Mouse (Mus musculus) kidney, adult 2 months (tissue): ENCODE results near the gene Slc16a1. TPM values are rescaled to one million over a fixed set of nuclear protein-coding genes. Genes with fewer than 3 reads are reported as not detected.

Source experiments
- DNase-seq: peaks from one replicate; pipeline ENCODE4 v3.0.0; 2021
- H3K27ac ChIP-seq: fragments of 200-500 bp; 2 replicates; pipeline ENCODE4 v1.5.1; 2012; ENCODE audit warnings: low read depth, low read length, control low read depth, inconsistent platforms; ENCODE audit not compliant: insufficient read depth
- H3K27me3 ChIP-seq: fragments of 200-500 bp; replicated peaks from 2 replicates; pipeline ENCODE4 v1.6.1; 2012; ENCODE audit warnings: mild to moderate bottlenecking, moderate library complexity, low read length, inconsistent platforms; ENCODE audit not compliant: control insufficient read depth, insufficient read depth
- H3K36me3 ChIP-seq: fragments of 200-500 bp; 2 replicates; pipeline ENCODE4 v1.6.1; 2012; ENCODE audit warnings: mild to moderate bottlenecking, moderate library complexity, low read length, inconsistent platforms; ENCODE audit not compliant: control insufficient read depth, insufficient read depth
- H3K4me1 ChIP-seq: fragments of 200-500 bp; 2 replicates; pipeline ENCODE4 v1.6.1; 2011; ENCODE audit warnings: low read length; ENCODE audit not compliant: control insufficient read depth, insufficient read depth
- H3K4me3 ChIP-seq: fragments of 200-500 bp; 2 replicates; pipeline ENCODE4 v1.5.1; 2011; ENCODE audit warnings: mild to moderate bottlenecking, low read depth, low read length, control low read depth; ENCODE audit not compliant: insufficient read depth
- CTCF ChIP-seq: fragments of 200-500 bp; conservative IDR thresholded peaks from 2 replicates; pipeline ENCODE4 v1.5.1; 2011; ENCODE audit warnings: low read depth, mild to moderate bottlenecking, control low read depth, low read length, moderate library complexity, mixed read lengths; ENCODE audit not compliant: insufficient read depth, insufficient read length
- POLR2A ChIP-seq: fragments of 200-500 bp; IDR thresholded peaks from one replicate; pipeline ENCODE4 v1.6.1; 2011; ENCODE audit warnings: low read depth, low read length, control low read depth
- WGBS: fragments of 180-500 bp; shearing (Covaris S2); methylation state at CpG from one replicate; pipeline ENCODE4 v1.1.7; 2018; 5-methylcytosine and 5-hydroxymethylcytosine counted together
- polyA plus RNA-seq: library from polyadenylated mRNA; depleted of rRNA; stranded (reverse); fragments of >200 nt; gene quantifications from 2 replicates; pipeline ENCODE4 v1.2.3, GENCODE M21; 2012; rRNA removed

The Slc16a1 gene
- polyA plus RNA-seq = 18.3 and 23.1 TPM in 2 replicates

GRCm38 (mm10) chr3:104638403-104638779 lies at the start of gene Slc16a1:
Slc16a1 (plus strand) TSS chr3:104638668.
- no peak for TF ChIP-seq CTCF
- peak; percentile 49 for TF ChIP-seq POLR2A
- DNase-seq = peak; percentile 87
- H3K27ac ChIP-seq = peak within 1 kb of the TSS; percentile 43
- H3K36me3 ChIP-seq = no peaks in the 10 kb centered on the region
- no peaks in the 10 kb centered on the region for H3K27me3 ChIP-seq
- H3K4me1 ChIP-seq = no peaks in the 10 kb centered on the region
- under 1% methylated on average over 48 of the region's 50 CpGs for WGBS
- H3K4me3 ChIP-seq = peak within 1 kb of the TSS; percentile 74

DNA sequence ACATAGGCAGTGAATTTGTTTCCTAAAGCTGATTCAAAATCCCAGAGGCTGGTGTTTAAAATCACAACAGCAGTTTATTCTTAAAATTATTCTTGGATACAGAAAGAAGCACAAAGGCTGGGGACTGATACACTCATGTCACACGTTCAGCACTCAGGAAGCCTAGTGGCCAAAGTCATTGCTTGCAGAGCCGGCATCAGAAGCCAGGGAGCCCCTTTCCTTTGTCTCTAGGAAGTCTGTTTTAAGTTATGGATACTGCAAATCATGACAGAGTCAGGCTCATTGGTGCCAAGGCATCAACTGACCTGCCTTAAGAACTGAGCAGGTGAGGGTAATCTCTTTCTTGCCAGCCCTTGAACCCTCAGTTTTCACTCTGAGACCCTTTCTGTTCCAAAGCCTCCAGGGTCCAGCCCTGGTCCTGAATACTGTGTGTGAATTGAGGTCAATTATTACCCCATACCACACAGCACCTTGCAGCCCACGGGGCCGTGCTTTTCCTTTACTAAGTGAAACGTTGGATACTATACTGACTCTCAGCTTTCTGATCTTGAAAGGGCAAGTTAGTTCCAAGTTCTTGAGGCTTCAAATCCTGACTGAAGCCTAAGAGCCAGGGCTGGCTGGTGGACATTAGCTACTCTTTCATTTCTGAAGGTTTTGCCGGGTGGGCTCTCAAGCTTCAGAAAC lies 41.9 kb upstream of the Slc16a1 start:
- 34% methylated on average over 6 of the region's 6 CpGs for WGBS
- Histone ChIP-seq H3K36me3 (no peaks in the 10 kb centered on the region), H3K4me3 (no peak overlapping the region), H3K27me3 (no peaks in the 10 kb centered on the region), H3K27ac (no peak overlapping the region), H3K4me1 (peaks cover 14% of the 10 kb centered on the region)
- no peak for TF ChIP-seq CTCF
- TF ChIP-seq POLR2A = no peak
- DNase-seq = no peak

- TF ChIP-seq CTCF (no peak), POLR2A (no peak)
- H3K4me1 ChIP-seq = peaks cover 14% of the 10 kb centered on the region
- no peaks in the 10 kb centered on the region for H3K36me3 ChIP-seq
- DNase-seq = peak; percentile 82
- no peaks in the 10 kb centered on the region for H3K27me3 ChIP-seq
- H3K27ac ChIP-seq = no peak overlapping the region
- 37% methylated on average over 10 of the region's 10 CpGs for WGBS
- H3K4me3 ChIP-seq = no peak overlapping the region
Measured at GRCm38 (mm10) chr3:104597135-104597764, 41.2 kb upstream of the Slc16a1 start.

GRCm38 (mm10) chr3:104599296-104600150 lies 38.9 kb upstream of the Slc16a1 start:
- no peaks in the 10 kb centered on the region for H3K36me3 ChIP-seq
- WGBS = 44% methylated on average over 20 of the region's 20 CpGs
- DNase-seq = peak; percentile 86
- TF ChIP-seq CTCF (no peak), POLR2A (peak; percentile 60)
- H3K27me3 ChIP-seq = no peaks in the 10 kb centered on the region
- no peak overlapping the region for H3K4me3 ChIP-seq
- peaks cover 14% of the 10 kb centered on the region for H3K4me1 ChIP-seq
- H3K27ac ChIP-seq = peak overlapping the region; percentile 40

- H3K4me3 ChIP-seq = no peak overlapping the region
- H3K4me1 ChIP-seq = peaks cover 14% of the 10 kb centered on the region
- no peaks in the 10 kb centered on the region for H3K27me3 ChIP-seq
- DNase-seq = no peak
- TF ChIP-seq CTCF = no peak
- no peak for TF ChIP-seq POLR2A
- 43% methylated on average over 3 of the region's 3 CpGs for WGBS
- no peaks in the 10 kb centered on the region for H3K36me3 ChIP-seq
- no peak overlapping the region for H3K27ac ChIP-seq
Measured at GRCm38 (mm10) chr3:104600691-104601090, 37.8 kb upstream of the Slc16a1 start.

- no peak overlapping the region for H3K27ac ChIP-seq
- peaks cover 14% of the 10 kb centered on the region for H3K4me1 ChIP-seq
- TF ChIP-seq CTCF = no peak
- TF ChIP-seq POLR2A = no peak
- H3K36me3 ChIP-seq = no peaks in the 10 kb centered on the region
- WGBS = 81% methylated on average over 4 of the region's 4 CpGs
- no peaks in the 10 kb centered on the region for H3K27me3 ChIP-seq
- DNase-seq = no peak
- no peak overlapping the region for H3K4me3 ChIP-seq
Measured at GRCm38 (mm10) chr3:104601680-104602079, 36.8 kb upstream of the Slc16a1 start.
